Mouse (Mus musculus) forebrain, embryonic 14.5 days (tissue): Measurements from ENCODE around the gene Spaca4. TPM values are rescaled to one million over a fixed set of nuclear protein-coding genes. Genes with fewer than 3 reads are reported as not detected.
A peak's percentile ranks its signal among the peaks of the same experiment; 100 is the strongest.

Source experiments
- ATAC-seq: fragments of 200-750 bp; cut with Nextera tagmentation; 2 replicates; pipeline ENCODE4 v1.8.0; 2017; ENCODE audit warnings: mild to moderate bottlenecking, moderate library complexity
- DNase-seq: peaks from one replicate; pipeline ENCODE4 v3.0.0-alpha.2; 2015; ENCODE audit warnings: low spot score
- H3K27ac ChIP-seq: fragments of 300-500 bp; sonication (generic); 2 replicates; pipeline ENCODE4 v1.5.1; 2014; ENCODE audit warnings: low read depth, mild to moderate bottlenecking, control low read depth, low read length, moderate library complexity
- H3K27me3 ChIP-seq: fragments of 300-500 bp; sonication (generic); replicated peaks from 2 replicates; pipeline ENCODE4 v1.6.1; 2014; ENCODE audit warnings: low read length, control low read depth, mixed read lengths; ENCODE audit not compliant: control insufficient read depth, insufficient read depth
- H3K36me3 ChIP-seq: fragments of 300-500 bp; sonication (generic); 2 replicates; pipeline ENCODE4 v1.6.1; 2014; ENCODE audit warnings: low read length, control low read depth; ENCODE audit not compliant: control insufficient read depth, insufficient read depth
- H3K4me1 ChIP-seq: fragments of 300-500 bp; sonication (generic); 2 replicates; pipeline ENCODE4 v1.6.1; 2014; ENCODE audit warnings: antibody characterized with exemption, low read length, control low read depth; ENCODE audit not compliant: control insufficient read depth, insufficient read depth
- H3K4me2 ChIP-seq: fragments of 300-500 bp; sonication (generic); 2 replicates; pipeline ENCODE4 v1.6.1; 2014; ENCODE audit warnings: mild to moderate bottlenecking, control low read depth, low read length
- H3K4me3 ChIP-seq: fragments of 300-500 bp; sonication (generic); 2 replicates; pipeline ENCODE4 v1.5.1; 2014; ENCODE audit warnings: low read depth, low read length, control low read depth
- H3K9ac ChIP-seq: fragments of 300-500 bp; sonication (generic); 2 replicates; pipeline ENCODE4 v1.6.1; 2014; ENCODE audit warnings: mild to moderate bottlenecking, low read length, control low read depth, moderate library complexity
- H3K9me3 ChIP-seq: fragments of 300-500 bp; sonication (generic); replicated peaks from 2 replicates; pipeline ENCODE4 v1.6.1; 2016; ENCODE audit warnings: low read length, control low read depth, mixed read lengths; ENCODE audit not compliant: control insufficient read depth
- WGBS: fragments of 180-500 bp; shearing (Covaris S2); extraction: QIAGEN DNeasy Blood & Tissue Kit; methylation state at CpG from one replicate; pipeline ENCODE4 v1.1.7; 2014; 5-methylcytosine and 5-hydroxymethylcytosine counted together
- polyA plus RNA-seq: library from polyadenylated mRNA; unstranded; fragments of >200 nt; fragmentation: Nextera tagmentation; extraction: Ambion mirVana; gene quantifications from 2 replicates; pipeline ENCODE4 v1.2.1, GENCODE M21; 2014

Spaca4 gene
- polyA plus RNA-seq = not detected in 2 replicates

DNA sequence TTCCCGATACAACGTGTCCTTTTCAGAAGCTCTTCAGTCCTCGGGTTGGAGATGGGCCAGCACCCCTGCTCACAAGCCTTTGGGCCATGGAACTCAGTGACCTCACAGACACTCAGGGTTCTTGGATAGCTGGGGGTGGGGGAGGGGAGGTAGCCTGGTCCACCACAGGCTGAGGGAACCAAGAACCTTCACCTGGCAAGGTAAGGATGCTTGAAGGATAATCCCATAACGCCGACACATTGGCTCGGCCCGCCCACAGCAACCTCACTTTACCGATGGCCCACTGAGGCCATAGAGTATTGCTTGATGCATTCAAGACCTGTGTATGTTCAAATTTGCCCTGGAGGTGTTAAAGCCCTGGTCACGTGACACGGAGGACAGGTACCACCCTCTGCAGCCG is at the start of gene Spaca4:
TSS of gene Spaca4 (minus strand) at position 101 of the 400 bp plus-strand sequence.
- Histone ChIP-seq H3K9me3 (no peaks in the 10 kb centered on the region), H3K36me3 (peaks cover 80% of the 10 kb centered on the region), H3K27ac (no peak within 1 kb of the TSS), H3K4me3 (no peak within 1 kb of the TSS), H3K9ac (no peak within 1 kb of the TSS), H3K27me3 (no peaks in the 10 kb centered on the region), H3K4me2 (no peak within 1 kb of the TSS), H3K4me1 (no peaks in the 10 kb centered on the region)
- ATAC-seq (no peak), DNase-seq (no peak)
- WGBS = 92% methylated on average over 11 of the region's 11 CpGs

DNA sequence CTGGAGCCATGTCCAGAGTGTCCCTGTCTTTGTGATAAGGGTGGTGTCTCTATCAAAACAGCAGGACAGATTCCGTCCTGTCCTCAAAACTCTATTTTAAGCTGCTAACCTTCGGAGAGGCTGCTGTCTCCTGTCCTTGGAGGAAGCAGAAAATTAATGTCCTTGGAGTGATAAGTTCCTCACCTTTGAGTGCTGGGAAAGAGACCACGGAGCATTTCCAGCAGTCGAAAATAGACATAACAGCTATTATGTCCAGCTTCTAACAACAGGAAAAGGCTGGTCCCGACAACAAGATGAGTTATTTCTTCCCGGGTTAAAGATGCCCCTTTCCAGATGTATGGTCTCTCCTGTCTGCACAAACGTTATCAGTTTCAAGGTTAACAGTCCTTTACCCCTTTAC is 49.6 kb upstream of the Spaca4 start:
- no peak for DNase-seq
- 86% methylated on average over 7 of the region's 7 CpGs for WGBS

DNA sequence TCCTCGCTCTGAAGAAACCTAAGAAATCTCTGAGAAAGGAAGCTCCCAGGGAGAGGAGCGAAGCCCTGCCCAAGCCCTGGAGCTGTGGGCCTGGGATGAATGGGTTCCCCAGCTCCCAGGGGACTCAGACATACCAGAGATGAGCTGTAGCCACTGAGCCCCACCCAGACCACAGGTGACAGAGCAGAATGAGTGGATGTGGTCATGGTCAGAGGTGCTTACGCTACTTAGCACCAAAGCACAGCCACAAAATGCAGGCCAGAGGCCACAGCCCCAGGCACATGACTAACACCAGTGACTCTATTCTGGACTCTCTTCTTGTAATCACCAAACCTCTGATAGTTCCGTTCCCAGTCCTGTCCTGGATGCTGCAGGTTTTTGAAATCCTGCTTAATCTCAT is 45.5 kb upstream of the Spaca4 start:
- H3K4me1 ChIP-seq = no peaks in the 10 kb centered on the region
- H3K27me3 ChIP-seq = no peaks in the 10 kb centered on the region
- no peak overlapping the region for H3K9ac ChIP-seq
- no peak for DNase-seq
- WGBS = 58% methylated on average over 4 of the region's 4 CpGs
- no peak overlapping the region for H3K4me3 ChIP-seq
- H3K27ac ChIP-seq = no peak overlapping the region
- ATAC-seq = no peak
- no peaks in the 10 kb centered on the region for H3K9me3 ChIP-seq
- H3K4me2 ChIP-seq = no peak overlapping the region
- H3K36me3 ChIP-seq = no peaks in the 10 kb centered on the region

More for the DNA sequence above, 49.6 kb upstream of the Spaca4 start:
- no peak overlapping the region for H3K4me3 ChIP-seq
- no peaks in the 10 kb centered on the region for H3K27me3 ChIP-seq
- H3K36me3 ChIP-seq = no peaks in the 10 kb centered on the region
- no peak overlapping the region for H3K4me2 ChIP-seq
- H3K9me3 ChIP-seq = no peaks in the 10 kb centered on the region
- peaks cover 8% of the 10 kb centered on the region; the same call in 1 of the 2 replicates for H3K4me1 ChIP-seq
- ATAC-seq = no peak
- H3K9ac ChIP-seq = no peak overlapping the region
- H3K27ac ChIP-seq = no peak overlapping the region

DNA sequence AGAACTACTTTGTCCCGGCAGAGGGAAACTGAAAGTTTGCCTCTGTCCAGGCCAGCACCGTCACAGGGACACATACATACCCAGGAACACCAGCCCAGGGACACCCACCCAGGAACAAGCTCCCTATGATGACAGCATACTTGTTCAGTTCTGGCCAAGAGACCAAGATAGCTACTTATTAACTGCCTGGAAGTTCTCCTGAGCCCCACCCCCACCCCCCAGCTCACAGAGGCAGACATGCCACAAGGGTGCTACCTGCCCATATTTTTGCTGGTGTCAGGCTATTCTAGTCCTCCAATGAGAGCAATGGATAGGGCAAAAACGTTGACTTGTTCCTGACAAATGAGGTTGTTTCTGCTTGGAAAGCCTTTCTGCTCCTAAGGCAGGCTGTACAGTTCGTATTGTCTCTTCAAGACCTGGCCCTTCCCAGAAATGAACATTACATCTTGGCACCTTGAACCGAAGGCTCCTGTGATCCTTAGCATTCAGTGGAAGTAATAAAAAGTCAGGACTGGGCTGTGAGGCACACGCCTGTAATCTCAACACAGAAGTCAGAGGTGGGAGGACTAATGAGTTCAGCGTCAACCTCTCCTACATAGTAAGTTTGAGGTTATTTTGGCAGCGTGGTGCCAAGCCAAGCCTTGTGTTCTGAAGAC is 44.9 kb upstream of the Spaca4 start:
- no peak overlapping the region for H3K27ac ChIP-seq
- H3K4me1 ChIP-seq = no peaks in the 10 kb centered on the region
- no peak overlapping the region for H3K9ac ChIP-seq
- no peak overlapping the region for H3K4me3 ChIP-seq
- DNase-seq = no peak
- no peaks in the 10 kb centered on the region for H3K9me3 ChIP-seq
- no peaks in the 10 kb centered on the region for H3K36me3 ChIP-seq
- H3K4me2 ChIP-seq = no peak overlapping the region
- no peak for ATAC-seq
- WGBS = 80% methylated on average over 8 of the region's 8 CpGs
- H3K27me3 ChIP-seq = no peaks in the 10 kb centered on the region

DNA sequence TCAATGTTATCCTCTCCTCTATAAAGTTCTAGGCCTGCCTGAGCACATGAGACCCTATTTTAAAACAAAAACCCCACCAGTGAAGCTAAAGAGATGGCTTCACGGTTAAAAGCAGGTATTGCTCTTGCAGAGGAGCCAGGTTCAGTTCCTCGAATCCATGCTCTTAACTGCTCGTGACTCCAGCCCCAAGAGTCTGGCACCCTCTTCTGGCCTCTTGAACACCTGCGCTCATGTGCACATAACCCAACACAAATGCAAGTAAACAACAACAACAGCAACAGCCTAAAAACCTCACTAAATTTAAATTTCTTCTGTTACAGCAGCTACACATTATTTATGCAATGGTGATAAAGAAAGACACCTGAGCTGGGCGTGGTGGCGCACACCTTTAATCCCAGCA is 41.9 kb upstream of the Spaca4 start:
- Histone ChIP-seq H3K9me3 (no peaks in the 10 kb centered on the region), H3K4me3 (no peak overlapping the region), H3K9ac (no peak overlapping the region), H3K4me1 (no peaks in the 10 kb centered on the region), H3K4me2 (no peak overlapping the region), H3K36me3 (no peaks in the 10 kb centered on the region), H3K27ac (no peak overlapping the region), H3K27me3 (no peaks in the 10 kb centered on the region)
- 92% methylated on average over 6 of the region's 6 CpGs for WGBS
- DNase-seq (no peak), ATAC-seq (no peak)

DNA sequence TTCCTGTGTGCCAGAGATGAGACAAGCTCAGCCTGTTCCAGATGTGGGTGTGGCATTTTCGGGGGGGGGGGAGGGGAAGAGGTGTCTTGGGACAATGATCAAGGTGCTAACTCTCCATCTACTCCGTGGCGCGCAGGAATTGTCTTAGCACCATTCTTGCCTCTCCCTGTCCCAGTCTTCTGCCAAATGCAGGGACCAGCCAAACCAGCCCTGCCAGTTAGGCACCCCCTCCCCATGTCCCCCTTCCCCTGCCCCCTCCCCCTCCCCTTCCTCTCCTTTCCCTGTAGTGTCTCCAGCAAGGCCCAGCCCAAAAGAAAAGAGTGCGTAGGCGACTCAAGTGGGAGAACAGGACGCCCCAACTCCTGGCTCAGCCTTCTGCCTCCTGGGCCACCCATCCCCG is 41.2 kb upstream of the Spaca4 start:
- H3K27ac ChIP-seq = no peak overlapping the region
- no peaks in the 10 kb centered on the region for H3K4me1 ChIP-seq
- H3K27me3 ChIP-seq = no peaks in the 10 kb centered on the region
- no peak overlapping the region for H3K4me3 ChIP-seq
- H3K4me2 ChIP-seq = no peak overlapping the region
- 50% methylated on average over 8 of the region's 8 CpGs for WGBS
- H3K36me3 ChIP-seq = no peaks in the 10 kb centered on the region
- H3K9me3 ChIP-seq = no peaks in the 10 kb centered on the region
- H3K9ac ChIP-seq = no peak overlapping the region
- DNase-seq (no peak), ATAC-seq (no peak)

DNA sequence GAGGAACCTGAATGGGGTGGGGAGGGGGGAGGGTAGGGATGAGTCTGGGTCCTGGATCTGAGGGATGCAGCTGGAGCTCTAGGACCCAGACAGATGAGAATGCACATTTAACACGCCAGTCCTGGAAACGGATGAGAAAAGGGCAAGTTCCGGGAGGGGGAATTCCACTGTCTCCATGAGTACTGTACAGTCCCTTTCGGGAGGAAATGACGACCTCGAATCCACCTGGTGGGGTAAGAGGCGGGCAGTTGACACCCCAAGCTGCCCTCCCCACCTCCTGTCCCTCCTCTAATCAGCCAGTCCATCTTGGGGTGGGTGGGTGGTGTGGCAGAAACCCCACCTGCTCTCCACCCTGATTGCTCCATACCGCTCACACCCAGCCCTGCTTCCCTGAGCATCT is 40.4 kb upstream of the Spaca4 start:
- Histone ChIP-seq H3K36me3 (no peaks in the 10 kb centered on the region), H3K27ac (no peak overlapping the region), H3K4me3 (no peak overlapping the region), H3K27me3 (no peaks in the 10 kb centered on the region), H3K9ac (no peak overlapping the region), H3K4me1 (no peaks in the 10 kb centered on the region), H3K4me2 (no peak overlapping the region), H3K9me3 (no peaks in the 10 kb centered on the region)
- no peak for DNase-seq
- WGBS = 61% methylated on average over 8 of the region's 8 CpGs
- ATAC-seq = no peak

DNA sequence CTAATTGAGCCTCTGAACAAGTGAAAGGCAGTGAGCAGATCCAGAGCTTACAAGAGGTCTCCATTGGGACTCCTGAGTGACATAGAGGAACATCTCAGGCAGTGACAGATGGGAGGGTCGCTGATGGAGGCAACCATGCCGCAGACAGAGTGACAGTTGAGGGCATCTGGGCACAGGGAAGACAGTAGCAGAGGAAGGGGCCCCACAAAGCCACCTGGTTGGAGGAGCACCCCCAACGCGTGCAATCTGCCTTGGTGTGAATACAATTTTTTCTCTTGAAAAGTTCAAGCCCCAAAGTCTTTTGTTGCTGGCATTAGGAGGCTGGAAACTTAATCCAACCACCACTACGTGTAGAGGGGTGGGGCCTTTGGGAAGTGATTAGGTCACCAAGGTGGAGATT is 34.5 kb upstream of the Spaca4 start:
- Histone ChIP-seq H3K27me3 (peaks cover 16% of the 10 kb centered on the region; the same call in 1 of the 2 replicates), H3K27ac (no peak overlapping the region), H3K4me1 (no peaks in the 10 kb centered on the region), H3K9me3 (no peaks in the 10 kb centered on the region), H3K4me2 (no peak overlapping the region), H3K9ac (no peak overlapping the region), H3K4me3 (no peak overlapping the region), H3K36me3 (no peaks in the 10 kb centered on the region)
- DNase-seq = no peak
- 59% methylated on average over 5 of the region's 5 CpGs for WGBS
- no peak for ATAC-seq

DNA sequence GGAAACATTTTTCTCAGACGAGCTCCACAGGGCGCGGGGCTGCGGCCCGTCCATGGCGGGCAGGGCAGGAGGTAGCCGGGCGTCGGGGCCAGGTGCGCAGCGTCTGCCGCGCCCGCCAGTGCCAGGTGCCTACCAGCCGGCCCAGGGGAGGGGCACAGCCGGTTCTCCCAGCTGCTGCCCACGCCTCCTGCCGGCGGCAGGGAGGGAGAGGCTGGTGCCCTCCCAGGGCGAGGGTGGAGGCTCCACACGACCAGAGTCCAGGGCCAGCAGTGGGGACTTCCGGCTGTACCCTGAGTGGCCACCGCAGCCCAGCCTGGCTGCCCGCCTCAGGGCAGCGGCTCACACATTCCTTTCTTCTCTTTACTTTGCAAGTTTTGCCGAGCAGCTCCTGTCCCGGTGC is 33.8 kb upstream of the Spaca4 start:
- no peak overlapping the region for H3K27ac ChIP-seq
- no peaks in the 10 kb centered on the region for H3K36me3 ChIP-seq
- 7% methylated on average over 25 of the region's 27 CpGs for WGBS
- peaks cover 16% of the 10 kb centered on the region; the same call in 1 of the 2 replicates for H3K27me3 ChIP-seq
- no peak for ATAC-seq
- no peak for DNase-seq
- H3K4me3 ChIP-seq = no peak overlapping the region
- H3K4me2 ChIP-seq = 0 out of 2 replicates have a peak overlapping the region, but pooled peaks have one; percentile 3
- no peaks in the 10 kb centered on the region for H3K9me3 ChIP-seq
- H3K4me1 ChIP-seq = no peaks in the 10 kb centered on the region
- H3K9ac ChIP-seq = peak overlapping the region; percentile 13; the same call in 1 of the 2 replicates
